Mouse (Mus musculus): ENCODE measurements around the gene Glipr2.
A peak's percentile ranks its signal among the peaks of the same experiment; 100 is the strongest.

Gene Glipr2

DNA sequence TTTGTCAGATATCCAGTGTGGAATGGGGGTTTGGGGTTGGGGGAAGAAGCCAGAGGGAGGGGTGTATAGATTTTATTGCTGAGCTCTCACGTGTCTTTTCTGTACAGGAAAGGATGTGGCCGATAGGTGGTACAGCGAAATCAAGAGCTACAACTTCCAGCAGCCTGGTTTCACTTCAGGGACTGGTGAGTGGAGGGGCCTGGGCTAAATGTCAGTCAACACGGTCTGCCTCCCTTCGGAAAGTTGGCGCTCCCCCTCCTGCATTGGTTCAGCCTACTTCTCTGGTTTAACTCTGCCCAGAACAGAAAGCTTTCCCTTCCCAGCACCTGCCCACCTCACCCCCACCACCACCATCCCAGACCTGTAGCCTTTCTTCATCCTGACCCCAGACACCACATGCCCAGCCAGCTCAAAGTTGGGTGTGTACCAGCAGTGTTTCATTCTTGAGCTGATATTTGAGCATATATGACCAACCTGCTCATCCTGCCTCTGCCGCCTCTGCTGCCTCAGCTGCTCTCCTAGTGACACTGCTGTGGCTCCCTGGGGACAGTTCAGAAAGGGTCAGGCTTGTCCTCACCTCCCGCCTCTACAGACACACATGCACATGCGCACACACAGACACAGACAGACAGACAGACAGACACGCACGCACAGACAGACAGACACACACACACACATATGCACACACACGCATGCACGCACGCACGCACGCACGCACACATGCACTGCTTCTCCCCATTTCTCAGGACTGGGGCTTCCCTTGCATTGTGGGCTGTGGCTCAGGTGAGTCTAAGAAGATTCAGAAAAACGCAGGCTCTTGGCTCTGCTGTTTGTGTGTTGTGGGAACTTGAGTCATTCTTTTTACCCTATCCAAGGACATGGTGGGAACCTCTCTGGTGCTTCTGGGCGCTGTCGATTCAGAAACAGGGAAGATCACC is 13.5 kb downstream of the Glipr2 start:
- no peak for DNase-seq (ENCODE audit: low read depth, low spot score)

DNA sequence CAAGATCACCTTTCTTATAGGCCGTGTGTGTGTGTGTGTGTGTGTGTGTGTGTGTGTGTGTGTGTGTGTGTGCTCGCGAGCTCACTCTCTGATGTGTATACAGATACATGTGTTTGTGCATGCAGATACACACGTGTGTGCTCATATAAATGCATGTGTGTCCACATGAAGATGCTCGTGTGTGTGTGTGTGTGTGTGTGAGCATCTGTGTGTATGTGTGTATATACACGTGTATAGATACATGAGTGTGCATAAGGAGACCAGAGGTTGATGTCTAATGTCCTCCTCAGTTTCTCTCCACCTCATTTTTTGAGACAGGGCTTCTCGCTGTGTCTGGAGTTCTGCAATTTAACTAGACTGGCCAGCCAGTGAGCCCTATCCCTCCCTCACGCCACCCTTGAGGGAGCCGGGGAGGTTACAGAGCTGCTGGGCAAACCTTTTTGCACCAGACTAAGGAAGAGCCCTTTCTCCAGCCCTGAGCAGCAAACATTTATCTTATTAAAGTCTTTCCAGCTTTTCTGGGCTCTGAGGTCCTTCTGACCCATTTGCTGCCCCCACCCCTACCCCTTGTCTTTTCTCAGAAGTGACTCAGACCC is 14.4 kb downstream of the Glipr2 start:
- DNase-seq (ENCODE audit: low read depth, low spot score), result no peak

DNA sequence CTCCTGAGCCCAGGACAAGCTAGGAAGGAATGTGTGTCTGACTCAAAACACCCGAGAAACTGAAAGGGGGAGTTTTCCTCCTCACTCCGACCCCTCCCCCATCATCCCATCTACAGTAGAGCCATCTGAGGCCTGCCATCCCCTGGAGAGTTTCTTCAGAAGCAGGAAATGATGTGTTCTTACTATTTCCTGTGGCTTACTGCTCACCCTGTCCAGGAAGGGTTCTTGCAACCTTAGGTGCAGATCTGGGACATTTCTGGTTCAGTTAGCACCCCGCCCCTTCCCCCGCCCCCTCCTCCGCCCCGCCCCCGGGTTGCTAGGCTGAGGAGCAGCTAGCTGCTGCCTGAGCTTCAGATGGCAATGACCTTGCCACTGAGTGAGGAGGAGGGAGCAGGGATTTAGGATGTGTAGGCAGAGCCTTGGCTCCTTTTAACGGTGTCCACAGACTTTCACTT is 15.0 kb downstream of the Glipr2 start:
- peak; percentile 4 for DNase-seq (ENCODE audit: low read depth, low spot score)

DNA sequence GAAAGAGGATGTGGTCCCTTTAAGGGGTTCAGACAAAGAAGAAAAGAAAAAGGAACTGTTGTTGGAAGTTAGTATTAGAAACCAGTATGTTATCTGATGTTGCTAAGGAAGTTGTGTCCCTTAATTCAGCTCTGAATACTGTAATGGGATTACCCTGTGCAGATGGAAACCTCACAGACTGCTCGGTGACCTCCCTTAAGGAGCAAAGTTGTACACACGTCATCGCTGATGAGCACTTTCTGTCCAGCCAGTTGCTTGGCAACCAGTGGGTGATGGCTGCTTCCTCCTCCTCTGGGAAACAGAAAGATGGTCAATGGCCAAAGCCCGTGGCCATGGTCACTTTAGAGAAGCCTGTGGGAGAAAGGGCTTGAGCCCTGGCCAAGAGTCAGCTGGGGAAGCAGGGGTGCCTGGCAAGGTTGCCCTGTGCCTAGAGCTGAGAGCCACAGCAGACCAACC is 16.4 kb downstream of the Glipr2 start:
- DNase-seq (ENCODE audit: low read depth, low spot score), result peak; percentile 35

DNA sequence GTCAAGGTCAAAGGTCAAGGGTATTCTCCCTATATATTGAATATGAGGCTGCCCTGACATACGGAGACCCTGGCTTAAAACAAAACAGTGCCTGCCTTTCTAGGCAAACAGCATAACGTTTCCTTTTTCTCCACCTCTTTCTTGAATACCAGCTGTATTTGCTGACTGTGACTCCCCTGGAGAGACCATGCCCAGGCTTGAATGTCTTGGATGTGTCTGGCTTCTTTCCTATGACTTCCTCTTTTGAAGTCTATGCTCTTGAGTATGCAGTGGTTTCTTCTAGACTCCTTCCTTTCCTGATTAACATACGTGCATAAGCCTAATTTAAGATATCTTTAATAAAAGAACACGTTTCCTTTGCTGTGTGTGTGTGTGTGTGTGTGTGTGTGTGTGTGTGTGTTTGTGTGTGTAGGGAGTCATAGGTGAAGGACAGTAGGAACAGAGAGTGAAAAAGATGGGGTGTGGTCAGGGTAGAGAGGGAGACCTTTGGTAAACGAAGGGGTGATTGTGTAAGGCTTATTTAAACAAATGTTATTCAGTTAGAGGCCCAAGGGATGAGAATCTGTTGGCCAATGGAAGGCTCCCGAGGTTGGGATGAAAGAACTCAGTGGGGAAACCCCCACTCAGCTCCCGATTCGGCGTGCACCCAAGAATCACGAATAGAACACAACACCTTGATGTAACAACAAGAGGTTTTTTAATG is 17.9 kb downstream of the Glipr2 start:
- DNase-seq (ENCODE audit: low read depth, low spot score), result no peak

DNA sequence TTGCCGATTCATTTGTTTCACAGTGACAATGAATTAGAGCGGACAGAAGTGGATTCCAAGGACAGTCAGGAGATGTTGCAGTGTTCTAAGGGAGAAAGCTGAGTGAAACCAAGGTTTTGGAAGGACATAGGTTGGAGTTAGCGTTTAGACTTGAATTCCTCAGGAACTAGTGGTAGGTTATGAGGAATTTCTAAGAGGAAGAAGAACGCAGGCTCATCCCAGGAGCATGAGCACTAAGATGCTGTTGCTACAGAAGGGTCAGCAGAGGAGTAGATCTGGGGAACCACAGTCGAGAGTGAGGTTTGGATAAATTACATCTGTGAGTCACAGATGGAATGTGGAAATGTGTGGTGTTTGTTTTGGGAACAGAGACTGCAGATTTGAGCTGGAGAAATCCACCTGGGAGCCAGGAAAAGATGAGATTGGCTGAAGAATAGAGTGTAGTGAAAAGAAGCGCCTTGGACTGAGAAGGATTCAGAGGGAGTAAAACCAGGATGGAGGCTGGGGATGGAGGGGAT is 19.1 kb downstream of the Glipr2 start:
- peak; percentile 25 for DNase-seq (ENCODE audit: low read depth, low spot score)

DNA sequence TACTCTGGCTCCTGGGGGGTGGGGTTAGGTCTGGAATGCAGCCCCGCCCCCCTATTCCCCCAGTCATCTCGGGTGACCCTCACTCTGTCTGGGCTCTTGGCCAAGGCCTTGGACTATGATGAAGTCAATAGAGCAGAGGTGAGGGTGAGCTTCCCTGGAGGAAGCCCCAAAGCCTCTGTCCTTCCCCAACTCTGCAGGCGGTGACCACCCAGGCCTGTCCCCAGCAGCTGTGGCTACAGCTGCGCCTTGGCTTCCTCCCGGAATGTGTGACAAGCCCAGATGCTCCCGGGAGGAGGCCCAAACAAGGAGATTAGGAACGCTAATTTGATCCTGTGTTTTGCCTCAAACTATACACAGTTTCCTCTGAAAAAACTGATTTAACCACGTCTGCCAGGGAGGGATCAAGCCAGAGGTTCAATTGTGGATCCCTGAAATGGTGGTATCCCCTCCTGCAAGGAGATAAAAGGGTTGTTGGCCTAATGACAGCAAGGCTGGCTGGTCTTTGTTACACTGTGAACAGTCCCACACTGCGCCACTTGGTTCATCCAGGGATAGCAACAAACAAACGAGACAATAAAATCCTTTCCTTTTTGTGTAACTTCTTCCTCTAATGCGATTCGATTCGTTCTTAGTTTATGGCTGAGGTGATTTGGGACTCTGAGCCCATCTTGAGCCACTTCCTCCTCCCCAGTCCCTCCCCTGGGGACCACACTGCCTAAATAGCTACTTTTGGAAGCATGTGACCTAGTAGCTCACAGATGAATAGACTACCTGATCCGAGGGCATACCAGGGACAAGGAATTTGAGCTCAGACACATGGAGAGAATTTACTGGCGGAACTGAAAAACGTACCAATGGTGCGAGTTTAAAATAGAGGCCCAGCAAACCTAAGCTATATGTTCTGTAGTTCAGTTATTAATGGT is 21.6 kb downstream of the Glipr2 start:
- peak; percentile 8 for DNase-seq (ENCODE audit: low read depth, low spot score)

DNA sequence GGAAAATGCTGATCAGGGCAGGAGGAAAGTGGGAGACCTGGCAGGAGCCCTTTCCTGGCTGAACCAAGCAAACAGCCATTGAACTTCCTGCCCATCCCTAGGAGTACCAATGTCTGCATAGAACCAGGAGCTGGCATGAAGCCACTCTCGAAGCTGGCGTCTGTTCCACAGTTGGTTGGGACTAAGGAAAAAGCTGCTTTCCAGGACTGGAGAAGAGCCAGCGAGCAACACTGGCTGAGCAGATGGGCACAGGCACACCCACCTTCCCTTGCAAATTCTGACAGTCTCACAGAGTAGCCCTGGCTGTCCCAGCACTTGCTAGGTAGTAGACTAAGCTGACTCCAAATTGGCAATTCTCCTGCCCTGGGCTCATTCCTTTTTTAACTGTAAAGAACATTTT is 22.5 kb downstream of the Glipr2 start:
- DNase-seq (ENCODE audit: low read depth, low spot score), result peak; percentile 97

DNA sequence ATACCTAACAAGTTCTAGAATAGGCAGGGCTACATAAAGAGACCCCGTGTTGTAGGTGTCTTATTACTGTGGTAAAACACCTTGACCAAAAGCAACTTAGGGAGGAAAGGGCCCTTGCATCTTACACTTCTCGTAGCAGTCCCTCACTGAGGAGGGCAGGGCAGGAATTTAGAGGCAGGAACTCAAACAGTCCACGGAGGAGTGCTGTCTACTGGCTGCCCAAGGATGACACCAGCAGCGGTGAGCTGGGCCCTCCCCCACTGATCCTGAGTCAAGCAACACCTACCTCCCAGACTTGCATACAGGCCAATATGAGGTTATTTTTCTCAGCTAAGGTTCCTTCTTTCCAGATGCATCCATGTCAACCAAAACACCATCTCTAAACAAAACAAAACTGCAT is 23.0 kb downstream of the Glipr2 start:
- no peak for DNase-seq (ENCODE audit: low read depth, low spot score)

DNA sequence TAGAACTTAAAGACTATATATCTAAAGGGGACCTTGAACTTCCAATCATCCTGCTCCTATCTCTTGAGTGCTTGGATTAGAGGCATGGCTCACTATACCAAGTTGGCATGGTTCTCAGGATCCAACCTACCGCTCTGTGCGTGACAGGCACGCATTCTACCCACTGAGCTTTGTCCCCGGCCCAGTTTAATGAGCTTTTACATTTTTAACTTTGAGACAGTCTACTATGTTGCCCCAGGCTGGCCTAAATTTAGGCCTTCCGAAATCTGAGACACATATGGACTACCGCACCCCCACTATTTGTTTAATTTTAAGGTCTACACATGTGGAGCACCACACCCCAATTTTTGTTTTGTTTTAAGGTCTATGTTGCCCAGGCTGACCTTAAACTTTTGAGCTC is 23.6 kb downstream of the Glipr2 start:
- DNase-seq (ENCODE audit: low read depth, low spot score), result no peak

DNA sequence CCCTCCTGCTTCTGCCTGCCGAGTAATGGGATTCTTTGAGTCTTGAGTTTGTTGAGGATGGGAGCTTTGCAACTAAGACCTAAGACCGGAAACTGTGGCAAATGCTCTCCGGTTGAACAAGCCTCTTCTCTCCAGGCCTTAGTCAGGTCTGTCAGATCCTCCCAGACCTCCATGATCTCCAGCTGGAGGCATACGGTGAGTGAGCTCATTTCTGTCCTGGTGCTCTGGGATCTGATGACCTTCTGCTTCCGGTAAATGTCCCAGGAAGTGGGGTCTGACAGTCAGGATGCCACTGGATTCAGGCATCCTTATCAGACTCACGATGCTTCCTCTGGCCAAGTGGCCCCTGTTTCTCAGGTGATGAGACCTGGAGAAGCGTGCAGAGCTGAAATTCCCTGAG is 24.1 kb downstream of the Glipr2 start:
- no peak for DNase-seq (ENCODE audit: low read depth, low spot score)

DNA sequence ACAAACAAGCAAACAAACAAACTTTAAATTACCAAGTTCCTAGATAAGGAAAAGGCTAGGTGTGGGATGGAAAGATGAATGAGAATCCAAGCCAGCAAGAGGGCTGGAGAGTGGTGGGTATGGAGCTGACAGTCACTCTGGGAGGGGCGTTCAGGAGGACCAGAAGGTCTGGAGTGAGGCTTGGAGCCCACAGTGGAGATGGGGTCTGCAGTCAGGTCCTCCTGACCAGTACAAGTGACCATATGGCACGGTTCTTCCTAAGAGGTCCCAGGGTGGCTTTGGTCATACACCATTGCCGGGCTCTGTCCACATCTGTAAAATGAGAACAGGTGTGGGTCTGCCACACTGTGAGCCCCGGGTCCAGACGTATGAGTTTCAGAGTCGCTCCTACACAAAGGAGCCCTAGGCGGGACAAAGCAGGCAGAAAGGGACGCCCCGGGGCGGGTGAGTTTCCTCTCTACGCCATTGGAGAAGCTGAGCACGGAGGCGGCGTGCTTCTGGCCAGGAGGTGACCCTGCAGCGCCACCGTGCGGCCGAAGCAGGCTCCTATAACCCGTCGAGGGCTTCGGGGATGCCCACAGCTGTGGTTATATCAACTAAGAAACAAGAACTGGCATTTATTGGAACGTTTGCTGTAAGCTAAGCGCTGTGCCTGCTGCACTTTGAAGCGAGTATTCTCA is 25.0 kb downstream of the Glipr2 start:
- DNase-seq (ENCODE audit: low read depth, low spot score), result peak; percentile 90

DNA sequence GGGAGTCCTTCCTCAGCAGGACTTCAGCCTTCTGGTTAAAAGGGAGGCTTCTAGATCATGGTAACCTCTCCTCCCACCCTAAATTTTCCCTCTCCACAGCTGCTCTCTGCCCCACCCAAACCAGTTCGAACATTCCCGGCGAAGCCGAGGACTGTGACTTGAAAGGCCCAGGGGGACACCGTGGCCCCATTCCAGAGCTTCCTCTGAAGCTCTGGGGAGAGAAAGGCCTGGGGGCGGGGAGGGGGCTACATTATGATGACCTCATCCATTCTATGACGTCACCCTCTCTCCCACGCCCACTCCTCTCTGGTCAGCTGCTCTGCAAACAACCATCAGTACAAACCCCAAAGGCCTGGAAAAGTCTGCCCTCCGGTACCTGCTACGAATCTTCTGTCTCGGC is 26.0 kb downstream of the Glipr2 start, which contains the start of gene Ccin:
Ccin (plus strand) TSS at position 303 of the 400 bp plus-strand sequence.
- DNase-seq (ENCODE audit: low read depth, low spot score), result no peak

DNA sequence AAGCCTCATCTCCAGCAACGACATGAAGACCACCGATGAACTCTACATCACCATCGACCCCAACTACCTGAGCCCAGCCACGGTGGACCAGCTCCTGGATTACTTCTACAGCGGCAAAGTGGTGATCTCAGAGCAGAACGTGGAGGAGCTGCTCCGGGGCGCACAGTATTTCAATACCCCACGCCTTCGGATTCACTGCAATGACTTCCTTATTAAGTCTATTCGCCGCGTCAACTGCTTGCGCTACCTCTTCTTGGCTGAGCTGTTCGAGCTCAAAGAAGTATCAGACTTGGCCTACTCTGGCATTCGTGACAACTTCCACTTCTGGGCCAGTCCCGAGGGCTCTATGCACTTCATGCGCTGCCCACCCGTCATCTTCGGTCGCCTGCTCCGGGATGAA is 26.6 kb downstream of the Glipr2 start:
- DNase-seq (ENCODE audit: low read depth, low spot score), result no peak

DNA sequence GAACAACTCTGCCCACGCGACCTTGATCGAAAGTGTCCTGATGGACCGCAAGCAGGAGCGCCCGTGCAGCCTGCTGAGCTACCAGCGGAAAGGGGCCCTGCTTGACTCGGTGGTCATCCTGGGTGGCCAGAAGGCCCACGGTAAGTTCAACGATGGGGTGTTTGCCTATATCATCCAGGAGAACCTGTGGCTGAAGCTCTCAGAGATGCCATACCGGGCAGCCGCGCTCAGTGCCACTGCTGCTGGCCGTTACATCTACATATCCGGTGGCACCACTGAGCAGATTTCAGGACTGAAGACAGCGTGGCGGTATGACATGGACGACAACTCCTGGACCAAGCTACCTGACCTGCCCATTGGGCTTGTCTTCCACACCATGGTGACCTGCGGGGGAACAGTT is 27.1 kb downstream of the Glipr2 start:
- no peak for DNase-seq (ENCODE audit: low read depth, low spot score)

DNA sequence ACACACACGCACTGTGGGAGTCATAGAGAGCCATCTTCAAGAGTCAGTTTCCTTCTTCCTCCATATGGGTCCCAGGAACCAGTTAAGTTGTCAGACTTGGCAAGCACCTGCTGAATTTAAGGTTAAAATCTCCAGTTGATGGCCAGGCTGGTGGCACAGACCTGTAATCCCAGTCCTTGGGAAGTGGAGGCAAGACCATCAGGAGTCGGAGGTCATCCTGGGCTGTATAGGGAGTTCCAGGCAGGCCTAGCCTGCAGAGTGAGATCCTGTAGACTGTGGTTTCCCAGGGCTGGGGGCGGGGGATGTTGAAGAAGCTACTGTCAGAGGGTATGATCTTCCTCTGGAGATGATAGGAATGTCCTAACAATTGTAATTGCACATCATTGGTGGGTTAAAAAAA is 31.8 kb downstream of the Glipr2 start:
- DNase-seq (ENCODE audit: low read depth, low spot score), result no peak

DNA sequence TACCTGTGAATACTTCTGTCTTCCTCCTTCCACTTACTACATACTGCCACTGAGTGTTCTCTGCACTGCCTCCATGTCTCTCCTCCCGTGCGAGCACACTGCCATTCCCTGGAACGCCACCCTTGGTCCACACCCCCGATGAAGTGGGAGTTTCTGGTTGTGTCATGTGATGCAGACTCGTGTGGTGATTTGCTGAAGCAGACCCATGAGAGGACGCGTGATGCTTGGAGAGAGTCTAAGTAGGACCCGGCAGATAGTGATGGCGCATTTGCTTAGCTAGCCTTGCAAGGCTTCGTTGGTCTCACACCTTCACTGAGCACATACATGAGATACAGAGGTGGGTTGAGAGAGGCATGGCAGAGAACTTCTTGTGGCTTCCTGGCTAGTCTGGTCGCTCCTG is 35.9 kb downstream of the Glipr2 start:
- no peak for DNase-seq (ENCODE audit: low read depth, low spot score)

DNA sequence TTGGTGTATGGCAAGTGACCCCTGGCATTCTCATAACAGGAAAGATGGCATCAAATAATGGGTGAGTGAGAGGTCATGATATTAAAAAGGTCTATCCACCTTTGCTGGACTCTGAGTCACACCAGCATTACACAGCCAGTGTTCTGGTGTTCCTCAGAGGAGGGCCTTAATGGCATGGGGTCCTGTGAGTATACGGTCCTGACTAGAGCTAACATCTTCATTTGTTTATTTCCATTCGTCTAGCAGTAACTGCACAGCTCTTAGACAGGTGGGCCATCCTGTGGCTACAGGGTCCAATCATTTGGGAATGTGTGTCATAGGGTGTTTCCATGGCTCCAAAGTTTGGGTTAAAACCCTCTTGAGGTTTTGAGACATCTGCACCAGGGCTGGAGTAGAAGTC is 37.1 kb downstream of the Glipr2 start:
- no peak for DNase-seq (ENCODE audit: low read depth, low spot score)

DNA sequence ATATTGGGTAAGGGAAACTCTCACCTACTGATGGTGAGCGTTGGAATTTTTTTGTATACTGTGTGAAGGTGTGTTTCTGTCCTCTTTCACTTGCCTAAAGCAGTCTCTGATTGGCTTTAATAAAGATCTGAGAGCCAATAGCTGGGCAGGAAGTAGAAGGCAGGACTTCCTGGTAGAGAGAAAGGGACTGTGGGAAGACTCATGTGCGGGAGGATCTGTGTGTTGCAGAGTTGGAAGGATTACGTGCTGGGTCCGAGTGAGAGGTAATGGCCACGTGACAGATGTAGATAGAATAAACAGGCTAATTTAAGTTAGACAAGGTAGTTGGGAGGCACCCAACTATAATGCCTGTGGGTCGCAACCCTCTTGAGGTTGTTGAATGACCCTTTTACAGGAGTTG is 46.4 kb downstream of the Glipr2 start:
- no peak for DNase-seq (ENCODE audit: low read depth, low spot score)

DNA sequence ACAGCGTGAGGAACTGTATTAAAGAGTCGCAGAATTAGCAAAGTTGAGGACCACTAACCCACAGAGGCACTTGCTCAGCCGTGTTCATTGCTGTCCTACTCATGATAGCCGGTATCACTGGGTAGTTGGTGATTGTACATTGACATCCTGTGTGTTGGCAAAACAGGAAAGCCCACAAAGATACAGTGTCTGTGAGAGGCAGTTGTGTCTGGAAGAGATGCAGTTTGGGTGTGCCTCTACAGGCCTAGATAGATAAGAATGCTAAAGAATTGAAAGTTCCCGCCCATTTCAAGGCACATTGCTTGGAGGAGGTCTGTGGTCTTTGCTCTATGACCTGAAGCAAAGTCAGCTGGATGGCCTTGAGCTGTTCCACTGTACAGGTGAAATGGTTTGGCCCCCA is 46.9 kb downstream of the Glipr2 start, which contains the start of gene Clta:
Clta (plus strand) TSS at position 327 of the 400 bp plus-strand sequence.
- DNase-seq (ENCODE audit: low read depth, low spot score), result no peak

Data from brain, adult 2 months (tissue).